Mouse (Mus musculus) ES-E14 (cell line): Measurements from ENCODE around the gene Rasl10a. TPM values are rescaled to one million over a fixed set of nuclear protein-coding genes. Genes with fewer than 3 reads are reported as not detected.

Experiments used
- DNase-seq: peaks from one replicate; pipeline ENCODE4 v3.0.0-alpha.2; 2013; ENCODE audit warnings: low read depth, low spot score
- H3K27ac ChIP-seq: 2 replicates; pipeline ENCODE4 v1.5.1; 2012; ENCODE audit warnings: low read depth, mild to moderate bottlenecking, low read length, moderate library complexity, mixed read lengths; ENCODE audit not compliant: poor library complexity, insufficient read depth, severe bottlenecking
- H3K36me3 ChIP-seq: 2 replicates; pipeline ENCODE4 v1.6.1; 2012; ENCODE audit warnings: mild to moderate bottlenecking, low read length, moderate library complexity, mixed read lengths; ENCODE audit not compliant: control insufficient read depth, poor library complexity, insufficient read depth, severe bottlenecking
- H3K4me1 ChIP-seq, 2 experiments: fragments of 150-350 bp in 1 of 2; sonication (generic) in 1 of 2; 2 replicates each; pipeline ENCODE4 v1.6.1; 2012; ENCODE audit warnings: low read length in 2 of 2, mild to moderate bottlenecking in 1 of 2, mixed read lengths in 1 of 2; ENCODE audit not compliant: control insufficient read depth in 2 of 2, insufficient read depth in 2 of 2, poor library complexity in 1 of 2
- H3K4me3 ChIP-seq, 2 experiments: fragments of 150-350 bp in 1 of 2; sonication (generic) in 1 of 2; 2 replicates each; pipeline ENCODE4 v1.5.1; 2012; ENCODE audit warnings: low read length in 2 of 2, low read depth in 1 of 2, mild to moderate bottlenecking in 1 of 2, mixed read lengths in 1 of 2; ENCODE audit not compliant: insufficient read depth in 1 of 2, poor library complexity in 1 of 2, severe bottlenecking in 1 of 2
- H3K9ac ChIP-seq: 2 replicates; pipeline ENCODE4 v1.6.1; 2012; ENCODE audit warnings: low read depth, mild to moderate bottlenecking, low read length, mixed read lengths; ENCODE audit not compliant: poor library complexity, insufficient read depth, severe bottlenecking
- H3K9me3 ChIP-seq: fragments of 150-350 bp; sonication (generic); 2 replicates; pipeline ENCODE4 v1.6.1; 2012; ENCODE audit warnings: low read depth, mild to moderate bottlenecking, low read length; ENCODE audit not compliant: control insufficient read depth, insufficient read depth
- CHD2 ChIP-seq: IDR thresholded peaks from 2 replicates; pipeline ENCODE4 v1.6.1; 2014; ENCODE audit warnings: mild to moderate bottlenecking, low read depth, low read length, inconsistent platforms
- HCFC1 ChIP-seq: IDR thresholded peaks from 2 replicates; pipeline ENCODE4 v1.6.1; 2012; ENCODE audit warnings: low read length, inconsistent platforms, borderline replicate concordance; ENCODE audit not compliant: insufficient read depth
- MAFK ChIP-seq: IDR thresholded peaks from 2 replicates; pipeline ENCODE4 v1.6.1; 2014; ENCODE audit warnings: mild to moderate bottlenecking, low read depth, low read length, inconsistent platforms; ENCODE audit not compliant: insufficient read depth
- ZC3H11A ChIP-seq: IDR thresholded peaks from 2 replicates; pipeline ENCODE4 v1.6.1; 2012; ENCODE audit warnings: low read depth, mild to moderate bottlenecking, inconsistent platforms, low read length, borderline replicate concordance
- ZNF384 ChIP-seq: IDR thresholded peaks from 2 replicates; pipeline ENCODE4 v1.6.1; 2012; ENCODE audit warnings: low read depth, low read length, inconsistent platforms
- in situ Hi-C, 2 experiments: fragments of 600-800 bp; cut with MboI; formaldehyde crosslinking; loops; one replicate each; pipeline ENCODE4 v1.15.1; 2025; ENCODE audit warnings: low sequenced_read_pairs in 2 of 2, inconsistent platforms in 1 of 2; ENCODE audit not compliant: unreplicated experiment in 2 of 2
- total RNA-seq: library from RNA; depleted of rRNA; stranded (reverse); fragments of 300-350 nt; gene quantifications from 2 replicates; pipeline ENCODE4 v1.2.3, GENCODE M21; 2012

Rasl10a gene
- total RNA-seq, 1 experiment, result 1.5 TPM

DNA sequence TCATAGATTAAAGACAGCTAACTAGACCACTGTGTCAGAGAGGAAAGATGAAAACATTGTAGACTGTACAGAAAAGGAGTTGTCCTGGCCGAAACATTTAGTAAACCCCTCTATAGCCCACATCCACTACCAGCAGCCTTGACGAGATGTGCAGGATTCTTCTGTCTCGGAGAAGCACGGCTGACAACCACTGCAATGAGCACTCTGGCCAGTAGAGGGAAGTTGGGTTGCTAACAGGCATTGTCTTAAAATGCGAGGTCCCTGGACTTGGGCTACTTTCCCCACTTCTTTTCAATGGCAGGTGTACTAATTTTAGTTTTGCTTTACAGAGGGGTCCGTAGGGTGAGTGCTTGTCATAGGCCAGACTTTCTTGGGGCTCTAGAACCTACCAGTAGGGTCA is 40.4 kb upstream of the Rasl10a start:
- no peaks in the 10 kb centered on the region for H3K9me3 ChIP-seq
- no peaks in the 10 kb centered on the region for H3K4me1 ChIP-seq
- in situ Hi-C loops, result no loop called here
- H3K9ac ChIP-seq, result no peak overlapping the region
- DNase-seq, result peak; percentile 7
- peaks cover 54% of the 10 kb centered on the region for H3K36me3 ChIP-seq
- no peak overlapping the region for H3K4me3 ChIP-seq
- H3K27ac ChIP-seq, result no peak overlapping the region
- TF ChIP-seq MAFK (no peak), CHD2 (no peak), ZNF384 (no peak), ZC3H11A (no peak), HCFC1 (no peak)

DNA sequence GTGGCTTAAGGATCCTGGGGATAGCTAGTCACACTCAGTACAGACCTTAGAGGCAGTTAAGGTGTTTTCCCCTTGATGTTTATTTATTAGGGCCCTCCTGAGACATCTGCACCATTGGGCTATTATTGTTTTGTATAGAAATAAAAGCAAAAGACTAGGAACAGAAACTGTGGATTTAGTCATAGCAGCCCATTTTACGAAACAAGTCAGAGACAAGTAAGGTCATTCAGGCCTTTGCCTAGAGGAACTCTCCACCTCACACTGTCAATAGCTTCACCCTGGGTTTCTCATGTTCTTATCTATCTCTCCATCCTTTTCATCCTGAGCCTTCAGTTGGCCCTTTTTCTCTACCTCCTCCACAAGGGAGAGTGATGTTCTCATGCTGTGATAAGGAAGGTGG is 32.8 kb upstream of the Rasl10a start:
- in situ Hi-C loops, result no loop called here
- TF ChIP-seq ZC3H11A, result no peak
- no peak for TF ChIP-seq ZNF384
- no peak for TF ChIP-seq MAFK
- no peak for TF ChIP-seq CHD2
- TF ChIP-seq HCFC1, result no peak
- peaks cover 39% of the 10 kb centered on the region for H3K36me3 ChIP-seq
- no peak overlapping the region for H3K4me3 ChIP-seq
- H3K4me1 ChIP-seq, result no peaks in the 10 kb centered on the region
- H3K9me3 ChIP-seq, result no peaks in the 10 kb centered on the region
- no peak overlapping the region for H3K9ac ChIP-seq
- H3K27ac ChIP-seq, result no peak overlapping the region
- DNase-seq, result no peak

DNA sequence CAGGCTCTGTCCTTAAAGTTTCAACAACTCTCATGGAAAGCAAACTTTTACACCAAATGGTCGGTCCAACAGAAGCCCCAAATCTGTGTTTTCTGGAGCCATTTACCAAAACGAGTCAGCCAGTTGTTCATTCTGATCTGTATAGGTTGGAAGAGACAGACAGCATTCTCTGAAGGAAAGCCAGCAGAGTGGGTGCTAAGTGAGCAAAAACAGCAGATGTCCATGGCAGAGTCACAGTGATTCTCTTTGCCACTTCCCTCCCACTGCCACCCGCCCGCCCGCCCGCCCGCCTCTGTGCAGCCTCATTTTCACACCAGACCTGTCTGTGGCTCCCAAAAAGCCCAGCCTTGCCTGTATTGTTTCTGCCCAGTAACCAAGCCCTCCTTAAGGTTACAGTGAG is 29.7 kb upstream of the Rasl10a start:
- in situ Hi-C loops, result no loop called here
- TF ChIP-seq MAFK, result no peak
- no peak for TF ChIP-seq CHD2
- no peak for TF ChIP-seq ZC3H11A
- TF ChIP-seq HCFC1, result no peak
- TF ChIP-seq ZNF384, result no peak
- no peak for DNase-seq
- no peaks in the 10 kb centered on the region for H3K9me3 ChIP-seq
- no peak overlapping the region for H3K27ac ChIP-seq
- no peak overlapping the region for H3K4me3 ChIP-seq
- no peaks in the 10 kb centered on the region for H3K4me1 ChIP-seq
- H3K9ac ChIP-seq, result no peak overlapping the region
- H3K36me3 ChIP-seq, result peaks cover 57% of the 10 kb centered on the region

DNA sequence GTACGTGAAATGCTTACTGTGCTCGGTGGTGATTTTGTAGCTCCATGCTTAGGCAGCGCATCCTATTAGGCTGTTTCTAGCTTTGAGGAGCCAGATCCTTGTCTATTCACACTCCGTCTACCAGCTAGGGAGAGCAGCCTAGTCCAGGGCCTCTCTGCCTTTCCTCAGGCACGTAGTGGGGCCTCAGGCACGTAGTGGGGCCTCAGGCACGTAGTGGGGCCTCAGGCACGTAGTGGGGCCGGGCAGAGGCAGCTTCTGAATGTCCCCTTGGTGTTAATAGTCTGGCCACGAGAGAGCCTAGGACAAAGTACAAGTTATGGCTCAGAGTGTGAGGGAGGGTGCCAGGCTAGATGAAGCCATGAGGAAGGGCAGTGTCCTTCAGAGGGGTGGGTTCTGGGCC is 25.2 kb upstream of the Rasl10a start:
- Histone ChIP-seq H3K4me1 (no peaks in the 10 kb centered on the region), H3K4me3 (no peak overlapping the region), H3K9me3 (no peaks in the 10 kb centered on the region), H3K36me3 (peaks cover 58% of the 10 kb centered on the region), H3K9ac (no peak overlapping the region), H3K27ac (no peak overlapping the region)
- TF ChIP-seq HCFC1 (no peak), CHD2 (no peak), ZNF384 (no peak), MAFK (no peak), ZC3H11A (no peak)
- no peak for DNase-seq
- in situ Hi-C loops, result no loop called here

DNA sequence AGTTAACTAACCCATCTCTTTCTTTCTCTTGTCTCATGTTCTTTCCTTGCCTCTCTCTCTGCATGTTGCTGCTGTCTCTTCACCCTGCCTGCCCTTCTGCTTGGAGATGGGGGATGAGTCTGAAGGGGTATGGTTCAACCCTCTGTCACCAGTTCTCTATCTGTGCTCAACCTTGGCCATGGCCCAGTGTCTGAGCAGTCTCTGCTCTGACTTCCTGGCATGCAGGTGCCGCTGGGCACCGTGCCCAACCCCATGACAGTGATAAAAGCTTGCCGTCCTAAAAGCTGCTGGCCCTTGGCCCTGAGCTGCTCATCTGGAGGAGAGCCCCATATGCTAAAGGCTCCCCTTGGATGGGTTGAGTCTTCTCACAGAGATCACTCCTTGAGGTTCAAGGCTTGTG is 24.8 kb upstream of the Rasl10a start:
- TF ChIP-seq ZNF384 (no peak), ZC3H11A (no peak), MAFK (no peak), HCFC1 (no peak), CHD2 (no peak)
- Histone ChIP-seq H3K4me3 (no peak overlapping the region), H3K27ac (no peak overlapping the region), H3K9ac (no peak overlapping the region), H3K4me1 (no peaks in the 10 kb centered on the region), H3K9me3 (no peaks in the 10 kb centered on the region), H3K36me3 (peaks cover 60% of the 10 kb centered on the region)
- DNase-seq, result no peak
- in situ Hi-C loops, result no loop called here
